Mouse (Mus musculus): ENCODE measurements around the gene Oit1. TPM values are rescaled to one million over a fixed set of nuclear protein-coding genes. Genes with fewer than 3 reads are reported as not detected.

The Oit1 gene
- polyA plus RNA-seq (2014; fragmentation: Nextera tagmentation; extraction: Ambion mirVana): not detected in 2 replicates

GRCm38 (mm10) chr14:8378685-8379313 is at the start of gene Oit1:
TSS of gene Oit1 (minus strand) at chr14:8378754.
- H3K4me2 ChIP-seq: no peak within 1 kb of the TSS
- H3K9me3 ChIP-seq (replicated peaks; ENCODE audit: control insufficient read depth, low read length): no peaks in the 10 kb centered on the region
- no peaks in the 10 kb centered on the region for H3K36me3 ChIP-seq (ENCODE audit: control insufficient read depth, insufficient read depth, low read length)
- no peak for ATAC-seq (replicated peaks; ENCODE audit: insufficient number of reproducible peaks, low FRiP score, low TSS enrichment)
- H3K4me1 ChIP-seq (ENCODE audit: control insufficient read depth, insufficient read depth, low read length): no peaks in the 10 kb centered on the region
- H3K27ac ChIP-seq (ENCODE audit: low read depth, low read length): no peak within 1 kb of the TSS
- no peak within 1 kb of the TSS for H3K4me3 ChIP-seq (ENCODE audit: low read depth, low read length)
- no peak within 1 kb of the TSS for H3K9ac ChIP-seq (ENCODE audit: low read depth, low read length)
- H3K27me3 ChIP-seq (ENCODE audit: control insufficient read depth, insufficient read depth, low read length): no peaks in the 10 kb centered on the region
- 59% methylated on average over 8 of the region's 8 CpGs for WGBS (ENCODE audit: insufficient replicate concordance)

GRCm38 (mm10) chr14:8422833-8423232 is 44.3 kb upstream of the Oit1 start:
- Histone ChIP-seq H3K36me3 (ENCODE audit: control insufficient read depth, insufficient read depth, low read length) (no peaks in the 10 kb centered on the region), H3K4me2 (no peak overlapping the region), H3K27me3 (ENCODE audit: control insufficient read depth, insufficient read depth, low read length) (no peaks in the 10 kb centered on the region), H3K9ac (ENCODE audit: low read depth, low read length) (no peak overlapping the region), H3K4me1 (ENCODE audit: control insufficient read depth, insufficient read depth, low read length) (no peaks in the 10 kb centered on the region), H3K9me3 (replicated peaks; ENCODE audit: control insufficient read depth, low read length) (no peaks in the 10 kb centered on the region), H3K27ac (ENCODE audit: low read depth, low read length) (no peak overlapping the region), H3K4me3 (ENCODE audit: low read depth, low read length) (no peak overlapping the region)
- ATAC-seq (replicated peaks; ENCODE audit: insufficient number of reproducible peaks, low FRiP score, low TSS enrichment): no peak
- 84% methylated on average over 3 of the region's 3 CpGs for WGBS (ENCODE audit: insufficient replicate concordance)

- Histone ChIP-seq H3K27me3 (ENCODE audit: control insufficient read depth, insufficient read depth, low read length) (no peaks in the 10 kb centered on the region), H3K4me1 (ENCODE audit: control insufficient read depth, insufficient read depth, low read length) (no peaks in the 10 kb centered on the region), H3K9me3 (replicated peaks; ENCODE audit: control insufficient read depth, low read length) (no peaks in the 10 kb centered on the region), H3K36me3 (ENCODE audit: control insufficient read depth, insufficient read depth, low read length) (no peaks in the 10 kb centered on the region), H3K4me3 (ENCODE audit: low read depth, low read length) (no peak overlapping the region), H3K9ac (ENCODE audit: low read depth, low read length) (no peak overlapping the region), H3K4me2 (0 out of 2 replicates have a peak overlapping the region, but pooled peaks have one; percentile 0), H3K27ac (ENCODE audit: low read depth, low read length) (no peak overlapping the region)
- no peak for ATAC-seq (replicated peaks; ENCODE audit: insufficient number of reproducible peaks, low FRiP score, low TSS enrichment)
- 31% methylated on average over 10 of the region's 10 CpGs for WGBS (ENCODE audit: insufficient replicate concordance)
Measured at GRCm38 (mm10) chr14:8421199-8421787, 42.7 kb upstream of the Oit1 start.

GRCm38 (mm10) chr14:8418610-8419009 is 40.1 kb upstream of the Oit1 start:
- Histone ChIP-seq H3K9me3 (replicated peaks; ENCODE audit: control insufficient read depth, low read length) (no peaks in the 10 kb centered on the region), H3K36me3 (ENCODE audit: control insufficient read depth, insufficient read depth, low read length) (no peaks in the 10 kb centered on the region), H3K4me1 (ENCODE audit: control insufficient read depth, insufficient read depth, low read length) (no peaks in the 10 kb centered on the region), H3K27ac (ENCODE audit: low read depth, low read length) (no peak overlapping the region), H3K4me2 (no peak overlapping the region), H3K27me3 (ENCODE audit: control insufficient read depth, insufficient read depth, low read length) (no peaks in the 10 kb centered on the region), H3K9ac (ENCODE audit: low read depth, low read length) (no peak overlapping the region), H3K4me3 (ENCODE audit: low read depth, low read length) (no peak overlapping the region)
- 45% methylated on average over 3 of the region's 3 CpGs for WGBS (ENCODE audit: insufficient replicate concordance)
- no peak for ATAC-seq (replicated peaks; ENCODE audit: insufficient number of reproducible peaks, low FRiP score, low TSS enrichment)

GRCm38 (mm10) chr14:8405946-8406345 is 27.4 kb upstream of the Oit1 start:
- Histone ChIP-seq H3K4me3 (ENCODE audit: low read depth, low read length) (no peak overlapping the region), H3K4me2 (no peak overlapping the region), H3K27ac (ENCODE audit: low read depth, low read length) (no peak overlapping the region), H3K9ac (ENCODE audit: low read depth, low read length) (no peak overlapping the region), H3K4me1 (ENCODE audit: control insufficient read depth, insufficient read depth, low read length) (no peaks in the 10 kb centered on the region), H3K27me3 (ENCODE audit: control insufficient read depth, insufficient read depth, low read length) (no peaks in the 10 kb centered on the region), H3K36me3 (ENCODE audit: control insufficient read depth, insufficient read depth, low read length) (no peaks in the 10 kb centered on the region), H3K9me3 (replicated peaks; ENCODE audit: control insufficient read depth, low read length) (no peaks in the 10 kb centered on the region)
- no peak for ATAC-seq (replicated peaks; ENCODE audit: insufficient number of reproducible peaks, low FRiP score, low TSS enrichment)
- 59% methylated on average over 6 of the region's 6 CpGs for WGBS (ENCODE audit: insufficient replicate concordance)

GRCm38 (mm10) chr14:8403310-8403709 is 24.8 kb upstream of the Oit1 start:
- 87% methylated on average over 3 of the region's 3 CpGs for WGBS (ENCODE audit: insufficient replicate concordance)
- H3K4me3 ChIP-seq (ENCODE audit: low read depth, low read length): no peak overlapping the region
- ATAC-seq (replicated peaks; ENCODE audit: insufficient number of reproducible peaks, low FRiP score, low TSS enrichment): no peak
- no peaks in the 10 kb centered on the region for H3K4me1 ChIP-seq (ENCODE audit: control insufficient read depth, insufficient read depth, low read length)
- no peak overlapping the region for H3K4me2 ChIP-seq
- no peak overlapping the region for H3K9ac ChIP-seq (ENCODE audit: low read depth, low read length)
- H3K36me3 ChIP-seq (ENCODE audit: control insufficient read depth, insufficient read depth, low read length): no peaks in the 10 kb centered on the region
- no peaks in the 10 kb centered on the region for H3K27me3 ChIP-seq (ENCODE audit: control insufficient read depth, insufficient read depth, low read length)
- H3K27ac ChIP-seq (ENCODE audit: low read depth, low read length): no peak overlapping the region
- no peaks in the 10 kb centered on the region for H3K9me3 ChIP-seq (replicated peaks; ENCODE audit: control insufficient read depth, low read length)

- no peak overlapping the region for H3K27ac ChIP-seq (ENCODE audit: low read depth, low read length)
- no peaks in the 10 kb centered on the region for H3K27me3 ChIP-seq (ENCODE audit: control insufficient read depth, insufficient read depth, low read length)
- H3K36me3 ChIP-seq (ENCODE audit: control insufficient read depth, insufficient read depth, low read length): no peaks in the 10 kb centered on the region
- H3K9ac ChIP-seq (ENCODE audit: low read depth, low read length): no peak overlapping the region
- H3K4me1 ChIP-seq (ENCODE audit: control insufficient read depth, insufficient read depth, low read length): no peaks in the 10 kb centered on the region
- H3K4me2 ChIP-seq: no peak overlapping the region
- ATAC-seq (replicated peaks; ENCODE audit: insufficient number of reproducible peaks, low FRiP score, low TSS enrichment): no peak
- H3K4me3 ChIP-seq (ENCODE audit: low read depth, low read length): no peak overlapping the region
- H3K9me3 ChIP-seq (replicated peaks; ENCODE audit: control insufficient read depth, low read length): no peaks in the 10 kb centered on the region
Measured at GRCm38 (mm10) chr14:8398507-8398906, 20.0 kb upstream of the Oit1 start.

GRCm38 (mm10) chr14:8395690-8396287 is 17.2 kb upstream of the Oit1 start:
- no peaks in the 10 kb centered on the region for H3K9me3 ChIP-seq (replicated peaks; ENCODE audit: control insufficient read depth, low read length)
- H3K27ac ChIP-seq (ENCODE audit: low read depth, low read length): no peak overlapping the region
- ATAC-seq (replicated peaks; ENCODE audit: insufficient number of reproducible peaks, low FRiP score, low TSS enrichment): no peak
- no peak overlapping the region for H3K4me2 ChIP-seq
- no peak overlapping the region for H3K9ac ChIP-seq (ENCODE audit: low read depth, low read length)
- H3K4me1 ChIP-seq (ENCODE audit: control insufficient read depth, insufficient read depth, low read length): no peaks in the 10 kb centered on the region
- 50% methylated on average over 7 of the region's 7 CpGs for WGBS (ENCODE audit: insufficient replicate concordance)
- H3K4me3 ChIP-seq (ENCODE audit: low read depth, low read length): no peak overlapping the region
- H3K27me3 ChIP-seq (ENCODE audit: control insufficient read depth, insufficient read depth, low read length): no peaks in the 10 kb centered on the region
- H3K36me3 ChIP-seq (ENCODE audit: control insufficient read depth, insufficient read depth, low read length): no peaks in the 10 kb centered on the region
